Mouse (Mus musculus): Measurements from ENCODE around the gene Gm4707.

GRCm38 (mm10) chr17:71417008-71417407 lies 42.7 kb downstream of the Gm4707 start:
- TF ChIP-seq CTCF (IDR thresholded peaks at IDR 0.05; ENCODE audit: low read depth, low read length) (no peak), POLR2A (IDR thresholded peaks at IDR 0.05; ENCODE audit: extremely low read depth, insufficient read depth, low read length) (no peak)
